Mouse (Mus musculus) embryonic facial prominence, embryonic 11.5 days (tissue): ENCODE measurements at regions not wholly inside any gene's neighbourhood (a gene's known extent, or its start where the extent isn't known, plus 50 kb on each side); places are given as distances from the start of the nearest gene placed in this dataset.

Experiments
- ATAC-seq: fragments of 200-750 bp; cut with Nextera tagmentation; replicated peaks from 2 replicates; pipeline ENCODE4 v1.8.0; 2017; ENCODE audit warnings: low read depth; ENCODE audit not compliant: insufficient number of reproducible peaks, low FRiP score, low TSS enrichment
- DNase-seq: peaks from one replicate; pipeline ENCODE4 v3.0.0-alpha.2; 2015; ENCODE audit warnings: low spot score
- H3K27ac ChIP-seq: fragments of 300-500 bp; sonication (generic); replicated peaks from 2 replicates; pipeline ENCODE4 v1.5.1; 2014; ENCODE audit warnings: mild to moderate bottlenecking, low read depth, low read length, control low read depth
- H3K27me3 ChIP-seq: fragments of 300-500 bp; sonication (generic); 2 replicates; pipeline ENCODE4 v1.6.1; 2014; ENCODE audit warnings: mild to moderate bottlenecking, low read length, moderate library complexity, mixed read lengths; ENCODE audit not compliant: control insufficient read depth, insufficient read depth
- H3K36me3 ChIP-seq: fragments of 300-500 bp; sonication (generic); replicated peaks from 2 replicates; pipeline ENCODE4 v1.6.1; 2014; ENCODE audit warnings: low read depth, mild to moderate bottlenecking, low read length, moderate library complexity, mixed read lengths; ENCODE audit not compliant: control insufficient read depth, insufficient read depth
- H3K4me1 ChIP-seq: fragments of 300-500 bp; sonication (generic); 2 replicates; pipeline ENCODE4 v1.6.1; 2014; ENCODE audit warnings: low read length, mixed read lengths; ENCODE audit not compliant: control insufficient read depth, insufficient read depth
- H3K4me2 ChIP-seq: fragments of 300-500 bp; sonication (generic); 2 replicates; pipeline ENCODE4 v1.6.1; 2014; ENCODE audit warnings: low read depth, mild to moderate bottlenecking, control low read depth, low read length, moderate library complexity
- H3K4me3 ChIP-seq: fragments of 300-500 bp; sonication (generic); 2 replicates; pipeline ENCODE4 v1.5.1; 2014; ENCODE audit warnings: low read depth, low read length, control low read depth
- H3K9ac ChIP-seq: fragments of 300-500 bp; sonication (generic); replicated peaks from 2 replicates; pipeline ENCODE4 v1.6.1; 2014; ENCODE audit warnings: mild to moderate bottlenecking, control low read depth, low read length
- H3K9me3 ChIP-seq: fragments of 300-500 bp; sonication (generic); replicated peaks from 2 replicates; pipeline ENCODE4 v1.6.1; 2016; ENCODE audit warnings: mild to moderate bottlenecking, low read length, inconsistent platforms, mixed read lengths; ENCODE audit not compliant: control insufficient read depth
- WGBS: fragments of 180-500 bp; shearing (Covaris S2); extraction: QIAGEN DNeasy Blood & Tissue Kit; methylation state at CpG from one replicate; pipeline ENCODE4 v1.1.7; 2014; 5-methylcytosine and 5-hydroxymethylcytosine counted together

DNA sequence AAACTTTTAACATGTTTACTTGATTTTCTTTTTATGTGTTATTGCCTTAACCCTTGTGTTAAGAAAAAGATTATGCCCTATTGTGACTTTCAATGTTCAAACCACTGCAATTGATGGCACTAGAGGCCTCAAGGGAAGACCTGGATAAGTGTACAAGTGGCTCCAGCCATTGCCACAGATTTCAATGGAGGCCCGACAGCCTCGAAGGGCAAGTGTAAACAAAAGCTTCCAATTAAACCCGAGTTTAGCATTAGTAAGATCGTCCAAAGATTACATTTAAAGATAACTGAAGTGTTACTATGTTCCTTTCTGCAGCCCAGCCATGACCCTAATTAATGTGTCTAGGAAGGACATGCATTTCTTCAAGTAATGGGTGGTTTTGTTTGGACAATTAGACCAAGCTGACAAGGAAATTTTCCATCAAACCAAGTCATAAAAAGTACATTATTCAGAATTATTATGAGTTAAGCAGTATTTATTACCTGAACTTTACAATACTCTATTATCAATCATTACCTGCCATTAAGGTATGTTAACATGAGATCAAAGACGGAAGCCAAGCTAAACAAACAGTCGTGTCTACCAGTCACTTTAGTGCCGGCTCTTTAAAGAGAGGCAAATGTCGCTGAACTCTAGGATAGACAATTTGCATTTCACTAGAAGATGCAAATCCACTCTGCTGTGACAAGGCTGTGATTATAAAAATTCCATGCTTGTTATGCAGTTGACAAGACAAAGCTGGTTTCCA is 322.0 kb downstream of the Lnpk start:
- Histone ChIP-seq H3K36me3 (no peaks in the 10 kb centered on the region), H3K4me1 (no peaks in the 10 kb centered on the region), H3K9ac (no peak overlapping the region), H3K27me3 (no peaks in the 10 kb centered on the region), H3K27ac (no peak overlapping the region), H3K4me2 (no peak overlapping the region), H3K9me3 (no peaks in the 10 kb centered on the region), H3K4me3 (no peak overlapping the region)
- WGBS, result 60% methylated on average over 8 of the region's 8 CpGs
- DNase-seq, result no peak
- no peak for ATAC-seq

GRCm38 (mm10) chr2:74247521-74247920 is 331.7 kb downstream of the Lnpk start:
- Histone ChIP-seq H3K4me2 (no peak overlapping the region), H3K27ac (no peak overlapping the region), H3K9ac (no peak overlapping the region), H3K36me3 (no peaks in the 10 kb centered on the region), H3K27me3 (no peaks in the 10 kb centered on the region), H3K4me3 (no peak overlapping the region), H3K4me1 (no peaks in the 10 kb centered on the region), H3K9me3 (no peaks in the 10 kb centered on the region)
- DNase-seq (no peak), ATAC-seq (no peak)
- WGBS, result 89% methylated on average over 3 of the region's 3 CpGs

- Histone ChIP-seq H3K9ac (no peak overlapping the region), H3K27me3 (no peaks in the 10 kb centered on the region), H3K4me1 (no peaks in the 10 kb centered on the region), H3K4me2 (no peak overlapping the region), H3K9me3 (no peaks in the 10 kb centered on the region), H3K27ac (no peak overlapping the region), H3K36me3 (no peaks in the 10 kb centered on the region), H3K4me3 (no peak overlapping the region)
- DNase-seq, result no peak
- WGBS, result 68% methylated on average over 4 of the region's 4 CpGs
- ATAC-seq, result no peak
Observed at GRCm38 (mm10) chr2:74246631-74247030, 332.6 kb downstream of the Lnpk start.

DNA sequence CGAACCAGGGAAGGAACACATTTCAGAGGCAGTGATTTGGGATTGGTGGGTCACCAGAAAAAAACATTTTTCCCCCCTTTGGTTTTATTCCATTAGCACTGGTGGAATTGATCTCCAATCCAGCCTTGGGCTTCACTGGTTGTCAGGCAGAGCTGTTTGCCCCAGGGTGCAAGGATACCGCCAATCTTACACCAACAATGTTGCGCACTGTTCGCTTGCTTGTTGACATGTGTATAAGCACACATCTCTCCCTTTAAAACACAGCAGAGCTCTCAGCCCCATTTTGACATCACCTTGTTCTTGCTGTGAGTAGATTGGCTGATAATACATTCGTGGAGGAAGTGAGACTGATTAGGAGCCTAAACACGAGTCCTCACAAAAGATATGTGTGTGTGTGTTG is 333.1 kb upstream of the Atp5g3 start:
- no peak for ATAC-seq
- no peaks in the 10 kb centered on the region for H3K4me1 ChIP-seq
- H3K9ac ChIP-seq, result no peak overlapping the region
- no peak overlapping the region for H3K4me2 ChIP-seq
- H3K9me3 ChIP-seq, result no peaks in the 10 kb centered on the region
- no peak for DNase-seq
- no peak overlapping the region for H3K4me3 ChIP-seq
- 61% methylated on average over 6 of the region's 6 CpGs for WGBS
- H3K36me3 ChIP-seq, result no peaks in the 10 kb centered on the region
- H3K27me3 ChIP-seq, result no peaks in the 10 kb centered on the region
- no peak overlapping the region for H3K27ac ChIP-seq

- Histone ChIP-seq H3K27ac (peak overlapping the region; percentile 52; the same call in 1 of the 2 replicates), H3K27me3 (no peaks in the 10 kb centered on the region), H3K4me1 (no peaks in the 10 kb centered on the region), H3K4me2 (no peak overlapping the region), H3K36me3 (no peaks in the 10 kb centered on the region), H3K9ac (no peak overlapping the region), H3K9me3 (no peaks in the 10 kb centered on the region), H3K4me3 (no peak overlapping the region)
- DNase-seq (peak; percentile 86), ATAC-seq (peak; percentile 56)
- 30% methylated on average over 9 of the region's 9 CpGs for WGBS
Observed at GRCm38 (mm10) chr2:74243801-74244200, 332.7 kb upstream of the Atp5g3 start.

DNA sequence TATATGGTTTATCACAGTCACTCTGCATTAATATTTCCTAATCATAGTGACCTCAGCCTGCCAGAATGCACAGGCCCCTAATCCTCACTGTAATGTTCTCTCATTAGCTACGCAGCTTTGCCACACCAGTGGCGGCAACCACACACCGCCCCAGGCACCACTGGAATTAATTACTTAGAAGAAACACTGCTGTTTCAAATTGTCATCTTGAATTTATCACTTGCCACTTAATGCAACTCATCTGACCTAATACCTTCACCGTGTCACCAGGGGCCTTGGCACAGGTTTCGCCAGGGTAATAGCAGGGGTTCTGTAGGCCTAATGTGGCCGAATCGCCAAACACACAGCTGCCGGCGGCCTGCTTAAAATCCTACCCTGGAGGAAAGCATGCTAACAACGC is 328.5 kb upstream of the Atp5g3 start:
- no peak overlapping the region for H3K4me3 ChIP-seq
- H3K4me1 ChIP-seq, result no peaks in the 10 kb centered on the region
- no peaks in the 10 kb centered on the region for H3K36me3 ChIP-seq
- ATAC-seq (no peak), DNase-seq (peak; percentile 45)
- no peak overlapping the region for H3K27ac ChIP-seq
- H3K9me3 ChIP-seq, result no peaks in the 10 kb centered on the region
- no peak overlapping the region for H3K4me2 ChIP-seq
- H3K27me3 ChIP-seq, result no peaks in the 10 kb centered on the region
- no peak overlapping the region for H3K9ac ChIP-seq
- 38% methylated on average over 10 of the region's 10 CpGs for WGBS

DNA sequence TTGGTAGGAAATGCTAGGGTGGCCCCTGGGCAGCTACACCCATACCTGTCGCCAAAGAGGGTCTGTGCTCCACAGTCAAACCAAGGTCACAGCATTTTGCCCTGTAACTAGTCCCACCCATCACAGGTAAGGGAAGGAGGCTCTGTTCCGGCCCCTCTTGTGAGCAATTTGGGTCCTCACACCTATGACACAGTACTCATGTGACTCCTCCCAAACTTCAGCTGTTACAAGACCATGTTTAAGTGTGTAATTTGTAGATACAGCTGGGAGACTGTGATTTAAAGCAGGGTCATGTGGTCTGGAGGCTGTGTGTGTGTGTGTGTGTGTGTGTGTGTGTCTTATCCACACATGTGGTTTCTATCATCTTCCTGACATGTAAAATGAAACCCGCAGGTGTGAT is 306.3 kb upstream of the Atp5g3 start:
- WGBS, result 72% methylated on average over 3 of the region's 3 CpGs
- Histone ChIP-seq H3K9ac (no peak overlapping the region), H3K9me3 (no peaks in the 10 kb centered on the region), H3K27ac (no peak overlapping the region), H3K27me3 (no peaks in the 10 kb centered on the region), H3K4me3 (no peak overlapping the region), H3K36me3 (no peaks in the 10 kb centered on the region), H3K4me2 (no peak overlapping the region), H3K4me1 (no peaks in the 10 kb centered on the region)
- no peak for ATAC-seq
- DNase-seq, result peak; percentile 34

DNA sequence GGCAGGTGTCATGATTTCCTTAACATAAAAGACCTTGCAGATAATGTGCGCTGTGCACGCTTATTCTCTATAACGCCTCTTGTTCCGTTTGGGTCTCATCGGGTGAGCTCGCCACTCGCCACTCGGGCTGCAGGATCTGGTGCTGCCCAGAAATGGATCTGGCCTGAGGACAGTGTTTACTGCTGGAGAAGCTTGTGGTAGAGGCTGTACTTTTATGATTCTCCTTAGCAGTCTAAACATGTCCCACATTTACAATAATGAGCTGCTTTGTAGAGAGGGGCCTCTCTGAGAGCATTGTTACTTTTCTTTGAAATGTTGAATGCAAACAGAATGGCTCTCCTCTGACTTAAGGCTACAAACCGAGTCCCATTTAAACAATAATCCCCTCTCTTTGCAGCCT is 299.1 kb upstream of the Atp5g3 start:
- Histone ChIP-seq H3K27me3 (no peaks in the 10 kb centered on the region), H3K27ac (no peak overlapping the region), H3K4me1 (no peaks in the 10 kb centered on the region), H3K9ac (no peak overlapping the region), H3K9me3 (no peaks in the 10 kb centered on the region), H3K4me2 (no peak overlapping the region), H3K4me3 (no peak overlapping the region), H3K36me3 (no peaks in the 10 kb centered on the region)
- WGBS, result 66% methylated on average over 9 of the region's 9 CpGs
- ATAC-seq, result no peak
- DNase-seq, result no peak
